Mouse (Mus musculus): ENCODE results near the gene Ccdc122. TPM values are rescaled to one million over a fixed set of nuclear protein-coding genes. Genes with fewer than 3 reads are reported as not detected.

Ccdc122 gene
- polyA plus RNA-seq, 1 experiment from 2014 or later, result 1.1 TPM

DNA sequence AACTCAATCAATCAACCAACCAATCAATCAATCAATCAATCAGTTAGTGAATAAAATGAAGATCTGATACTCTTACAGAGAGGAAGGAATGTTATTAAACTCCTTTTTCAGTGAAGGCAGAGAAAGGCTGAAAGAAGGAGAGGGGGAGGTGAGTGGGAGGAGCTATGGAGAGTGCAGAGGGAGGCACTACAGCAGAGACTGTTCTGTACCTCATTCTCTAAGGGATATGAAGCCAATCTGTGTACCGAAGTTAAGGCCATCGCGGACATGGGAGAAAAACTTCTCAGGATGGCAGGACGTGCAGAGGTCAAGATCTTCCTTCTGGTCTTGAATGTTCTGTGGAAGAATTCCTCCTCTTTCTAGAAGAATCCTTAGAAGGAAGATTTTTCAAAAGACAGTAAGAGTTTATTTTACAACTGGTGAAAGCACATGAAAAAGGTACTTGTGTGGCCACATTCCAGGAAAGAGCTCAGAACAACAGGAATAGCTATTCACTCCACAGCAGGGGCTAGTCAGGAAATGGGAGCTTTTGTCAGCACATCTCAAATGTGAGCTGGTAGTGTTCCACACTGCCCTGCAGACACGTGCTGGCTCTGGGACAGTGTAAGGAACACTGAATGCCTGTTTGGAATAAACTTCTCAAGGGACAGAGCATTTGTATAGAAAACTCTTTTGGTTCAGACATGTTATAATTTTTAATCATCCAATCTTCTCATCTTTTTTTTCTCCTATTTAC is 7.1 kb upstream of the Ccdc122 start:
- 61% methylated on average over 5 of the region's 5 CpGs for WGBS
- Histone ChIP-seq H3K36me3 (ENCODE audit: control insufficient read depth, insufficient read depth, low read length) (no peaks in the 10 kb centered on the region), H3K4me3 (ENCODE audit: low read length) (no peak overlapping the region), H3K4me1 (ENCODE audit: control insufficient read depth, insufficient read depth, low read depth, low read length) (no peaks in the 10 kb centered on the region), H3K27ac (ENCODE audit: low read depth, low read length) (no peak overlapping the region), H3K27me3 (replicated peaks; ENCODE audit: control insufficient read depth, insufficient read depth, low read length) (no peaks in the 10 kb centered on the region), H3K9ac (ENCODE audit: low read depth, low read length) (no peak overlapping the region), H3K9me3 (ENCODE audit: control insufficient read depth, low read length) (no peaks in the 10 kb centered on the region), H3K4me2 (ENCODE audit: low read length) (no peak overlapping the region)
- no peak for ATAC-seq

DNA sequence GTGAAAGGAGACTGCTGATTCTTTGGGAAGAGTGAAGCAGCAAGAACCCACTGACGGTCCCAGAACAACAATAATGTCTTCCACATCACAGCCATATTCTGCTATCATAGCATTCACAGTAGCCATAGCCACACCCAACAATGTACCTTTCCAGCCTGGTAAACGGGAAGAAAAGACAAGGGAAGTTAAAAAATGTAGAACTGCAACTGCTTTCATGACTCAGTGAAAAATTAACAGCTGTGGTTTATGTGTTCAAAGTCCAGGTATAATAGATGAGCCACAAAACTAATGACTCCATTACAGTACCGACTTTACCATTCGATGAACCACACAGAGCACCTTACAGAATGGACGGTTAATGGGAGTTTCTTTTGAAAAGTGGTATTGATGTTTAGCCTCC is 5.8 kb upstream of the Ccdc122 start:
- no peak for ATAC-seq
- H3K36me3 ChIP-seq (ENCODE audit: control insufficient read depth, insufficient read depth, low read length), result no peaks in the 10 kb centered on the region
- no peak overlapping the region for H3K4me2 ChIP-seq (ENCODE audit: low read length)
- no peaks in the 10 kb centered on the region for H3K4me1 ChIP-seq (ENCODE audit: control insufficient read depth, insufficient read depth, low read depth, low read length)
- H3K27me3 ChIP-seq (replicated peaks; ENCODE audit: control insufficient read depth, insufficient read depth, low read length), result no peaks in the 10 kb centered on the region
- no peak overlapping the region for H3K4me3 ChIP-seq (ENCODE audit: low read length)
- no peaks in the 10 kb centered on the region for H3K9me3 ChIP-seq (ENCODE audit: control insufficient read depth, low read length)
- 90% methylated on average over 5 of the region's 5 CpGs for WGBS
- no peak overlapping the region for H3K27ac ChIP-seq (ENCODE audit: low read depth, low read length)
- no peak overlapping the region for H3K9ac ChIP-seq (ENCODE audit: low read depth, low read length)

DNA sequence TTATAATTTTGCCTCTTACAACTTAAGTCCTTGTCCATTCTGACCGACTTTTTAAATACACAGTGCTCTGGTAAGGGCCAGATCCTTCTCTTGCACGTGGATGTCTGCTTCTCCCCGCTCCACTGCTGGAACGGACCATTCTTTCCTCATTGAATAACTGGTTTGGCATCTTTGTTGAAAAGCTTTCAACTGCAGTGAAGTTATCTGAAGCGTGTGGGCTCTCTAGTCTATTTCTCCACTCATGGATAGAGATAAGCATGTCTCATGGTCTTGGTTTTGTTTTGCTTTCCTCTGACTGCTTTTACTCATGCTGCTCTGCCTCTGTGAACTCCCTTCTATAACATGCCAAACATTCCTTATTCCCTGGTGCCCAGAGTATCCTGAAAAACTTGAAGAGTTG is 4.1 kb upstream of the Ccdc122 start:
- Histone ChIP-seq H3K27me3 (replicated peaks; ENCODE audit: control insufficient read depth, insufficient read depth, low read length) (no peaks in the 10 kb centered on the region), H3K9me3 (ENCODE audit: control insufficient read depth, low read length) (no peaks in the 10 kb centered on the region), H3K36me3 (ENCODE audit: control insufficient read depth, insufficient read depth, low read length) (no peaks in the 10 kb centered on the region), H3K4me3 (ENCODE audit: low read length) (no peak overlapping the region), H3K4me1 (ENCODE audit: control insufficient read depth, insufficient read depth, low read depth, low read length) (peaks cover 3% of the 10 kb centered on the region; the same call in 1 of the 2 replicates), H3K9ac (ENCODE audit: low read depth, low read length) (no peak overlapping the region), H3K4me2 (ENCODE audit: low read length) (no peak overlapping the region), H3K27ac (ENCODE audit: low read depth, low read length) (no peak overlapping the region)
- 69% methylated on average over 5 of the region's 5 CpGs for WGBS
- ATAC-seq, result no peak

DNA sequence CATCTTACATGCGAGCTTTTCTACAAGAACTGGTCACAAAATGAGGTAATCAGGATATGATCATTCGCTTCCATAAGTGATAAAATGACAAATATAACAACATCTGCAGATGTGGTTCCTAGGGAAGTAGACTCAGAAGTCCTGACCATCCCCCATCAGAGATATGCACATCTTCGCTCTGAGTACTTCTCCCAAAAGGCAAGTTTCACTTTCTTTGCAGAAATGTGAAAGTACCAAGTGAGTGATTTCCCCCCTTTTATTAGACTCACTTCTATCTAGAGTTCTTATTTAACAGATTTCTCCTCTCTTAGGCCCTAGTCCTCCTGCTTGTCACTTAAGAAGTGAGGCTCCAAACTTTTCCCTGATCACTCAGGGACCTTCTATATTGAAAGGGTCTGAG is 3.2 kb upstream of the Ccdc122 start:
- H3K27me3 ChIP-seq (replicated peaks; ENCODE audit: control insufficient read depth, insufficient read depth, low read length), result no peaks in the 10 kb centered on the region
- H3K4me2 ChIP-seq (ENCODE audit: low read length), result no peak overlapping the region
- H3K4me3 ChIP-seq (ENCODE audit: low read length), result no peak overlapping the region
- 94% methylated on average over 3 of the region's 3 CpGs for WGBS
- H3K36me3 ChIP-seq (ENCODE audit: control insufficient read depth, insufficient read depth, low read length), result no peaks in the 10 kb centered on the region
- ATAC-seq, result no peak
- H3K9me3 ChIP-seq (ENCODE audit: control insufficient read depth, low read length), result no peaks in the 10 kb centered on the region
- no peak overlapping the region for H3K9ac ChIP-seq (ENCODE audit: low read depth, low read length)
- peaks cover 3% of the 10 kb centered on the region; the same call in 1 of the 2 replicates for H3K4me1 ChIP-seq (ENCODE audit: control insufficient read depth, insufficient read depth, low read depth, low read length)
- no peak overlapping the region for H3K27ac ChIP-seq (ENCODE audit: low read depth, low read length)

DNA sequence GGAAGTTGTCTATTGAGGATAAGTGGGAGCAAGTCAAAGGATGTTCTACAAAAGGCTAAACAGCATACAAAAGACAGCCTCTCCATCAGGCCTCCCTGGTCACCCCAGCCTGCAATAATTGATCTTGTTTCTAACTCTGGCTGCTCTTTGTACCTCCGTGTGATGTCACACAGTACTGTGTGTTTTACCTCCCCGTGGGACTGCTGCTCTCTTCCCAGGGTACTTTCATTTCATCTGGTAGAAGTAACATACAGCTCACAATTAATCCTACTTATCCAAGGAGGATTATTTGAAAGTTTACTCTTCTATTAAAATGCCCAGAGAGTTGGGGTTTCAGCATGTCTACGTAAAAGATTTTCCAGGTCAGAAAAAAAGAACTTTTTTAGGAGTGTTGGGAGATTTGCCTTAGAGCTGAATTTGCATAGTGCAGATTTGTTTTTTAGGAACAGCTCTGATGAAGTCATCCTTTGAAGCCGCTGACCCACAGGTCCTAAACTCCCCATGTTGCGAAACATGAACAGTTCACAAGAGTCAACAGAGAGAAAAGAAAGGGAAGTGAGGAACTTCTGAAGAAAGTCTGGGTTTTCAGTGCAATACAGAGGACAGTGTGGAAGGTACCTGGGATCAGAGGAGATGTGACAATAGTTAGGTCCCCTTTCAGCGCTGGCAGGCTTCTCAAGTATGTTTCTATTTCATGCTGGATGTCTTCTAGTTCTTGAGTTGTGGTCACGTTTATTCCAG is 2.2 kb upstream of the Ccdc122 start:
- no peak overlapping the region for H3K9ac ChIP-seq (ENCODE audit: low read depth, low read length)
- WGBS, result 61% methylated on average over 7 of the region's 7 CpGs
- H3K36me3 ChIP-seq (ENCODE audit: control insufficient read depth, insufficient read depth, low read length), result no peaks in the 10 kb centered on the region
- no peak overlapping the region for H3K27ac ChIP-seq (ENCODE audit: low read depth, low read length)
- ATAC-seq, result no peak
- H3K9me3 ChIP-seq (ENCODE audit: control insufficient read depth, low read length), result no peaks in the 10 kb centered on the region
- H3K4me3 ChIP-seq (ENCODE audit: low read length), result no peak overlapping the region
- peaks cover 3% of the 10 kb centered on the region; the same call in 1 of the 2 replicates for H3K4me1 ChIP-seq (ENCODE audit: control insufficient read depth, insufficient read depth, low read depth, low read length)
- H3K4me2 ChIP-seq (ENCODE audit: low read length), result no peak overlapping the region
- H3K27me3 ChIP-seq (replicated peaks; ENCODE audit: control insufficient read depth, insufficient read depth, low read length), result no peaks in the 10 kb centered on the region

DNA sequence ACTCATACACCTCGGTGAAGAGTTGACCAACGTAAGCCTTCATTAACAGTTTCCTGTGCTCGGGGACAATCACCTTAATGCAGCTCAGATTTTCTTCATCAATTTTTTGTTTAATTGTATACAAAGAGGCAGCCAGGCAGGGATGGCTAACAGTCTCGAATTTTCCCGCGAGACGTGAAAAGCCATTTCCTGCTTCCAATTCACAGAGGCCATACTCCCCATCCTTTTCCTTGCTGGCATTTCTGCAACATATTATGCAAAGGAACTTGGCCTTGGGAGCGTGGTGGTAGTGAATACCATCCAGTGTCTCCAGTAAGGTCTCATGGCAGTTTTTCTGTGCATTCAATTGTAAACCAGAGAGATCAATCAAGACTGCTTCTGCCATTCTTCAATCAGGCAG is 1.6 kb upstream of the Ccdc122 start:
- no peak for ATAC-seq
- H3K27me3 ChIP-seq (replicated peaks; ENCODE audit: control insufficient read depth, insufficient read depth, low read length), result no peaks in the 10 kb centered on the region
- no peak overlapping the region for H3K27ac ChIP-seq (ENCODE audit: low read depth, low read length)
- peaks cover 3% of the 10 kb centered on the region; the same call in 1 of the 2 replicates for H3K4me1 ChIP-seq (ENCODE audit: control insufficient read depth, insufficient read depth, low read depth, low read length)
- H3K4me3 ChIP-seq (ENCODE audit: low read length), result no peak overlapping the region
- no peak overlapping the region for H3K9ac ChIP-seq (ENCODE audit: low read depth, low read length)
- H3K4me2 ChIP-seq (ENCODE audit: low read length), result no peak overlapping the region
- H3K9me3 ChIP-seq (ENCODE audit: control insufficient read depth, low read length), result no peaks in the 10 kb centered on the region
- no peaks in the 10 kb centered on the region for H3K36me3 ChIP-seq (ENCODE audit: control insufficient read depth, insufficient read depth, low read length)
- WGBS, result 82% methylated on average over 8 of the region's 8 CpGs

DNA sequence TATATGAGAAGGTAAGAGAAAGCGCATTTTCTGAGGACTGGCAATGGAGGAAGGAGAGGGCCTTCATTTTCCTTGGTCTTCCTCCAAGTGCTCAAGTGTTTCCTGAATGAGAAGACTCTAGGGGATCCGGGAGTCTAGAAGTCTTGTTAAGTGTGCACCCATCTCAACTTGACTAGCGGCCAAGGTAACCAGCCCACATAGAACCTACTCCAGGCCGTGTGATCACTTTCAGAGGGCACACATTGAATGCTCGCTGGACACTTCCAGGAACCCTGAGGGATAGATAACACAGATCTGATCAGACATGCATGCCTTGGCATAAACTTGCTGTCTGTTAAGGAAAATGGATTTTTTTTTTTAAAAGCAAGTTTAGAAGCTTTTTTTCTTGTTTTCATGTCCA is 758 bp downstream of the Ccdc122 start:
- H3K36me3 ChIP-seq (ENCODE audit: control insufficient read depth, insufficient read depth, low read length), result no peaks in the 10 kb centered on the region
- H3K9me3 ChIP-seq (ENCODE audit: control insufficient read depth, low read length), result no peaks in the 10 kb centered on the region
- H3K27me3 ChIP-seq (replicated peaks; ENCODE audit: control insufficient read depth, insufficient read depth, low read length), result no peaks in the 10 kb centered on the region
- H3K4me3 ChIP-seq (ENCODE audit: low read length), result no peak overlapping the region
- no peak overlapping the region for H3K4me2 ChIP-seq (ENCODE audit: low read length)
- peaks cover 3% of the 10 kb centered on the region; the same call in 1 of the 2 replicates for H3K4me1 ChIP-seq (ENCODE audit: control insufficient read depth, insufficient read depth, low read depth, low read length)
- no peak overlapping the region for H3K27ac ChIP-seq (ENCODE audit: low read depth, low read length)
- no peak overlapping the region for H3K9ac ChIP-seq (ENCODE audit: low read depth, low read length)
- no peak for ATAC-seq
- WGBS, result 79% methylated on average over 5 of the region's 5 CpGs

DNA sequence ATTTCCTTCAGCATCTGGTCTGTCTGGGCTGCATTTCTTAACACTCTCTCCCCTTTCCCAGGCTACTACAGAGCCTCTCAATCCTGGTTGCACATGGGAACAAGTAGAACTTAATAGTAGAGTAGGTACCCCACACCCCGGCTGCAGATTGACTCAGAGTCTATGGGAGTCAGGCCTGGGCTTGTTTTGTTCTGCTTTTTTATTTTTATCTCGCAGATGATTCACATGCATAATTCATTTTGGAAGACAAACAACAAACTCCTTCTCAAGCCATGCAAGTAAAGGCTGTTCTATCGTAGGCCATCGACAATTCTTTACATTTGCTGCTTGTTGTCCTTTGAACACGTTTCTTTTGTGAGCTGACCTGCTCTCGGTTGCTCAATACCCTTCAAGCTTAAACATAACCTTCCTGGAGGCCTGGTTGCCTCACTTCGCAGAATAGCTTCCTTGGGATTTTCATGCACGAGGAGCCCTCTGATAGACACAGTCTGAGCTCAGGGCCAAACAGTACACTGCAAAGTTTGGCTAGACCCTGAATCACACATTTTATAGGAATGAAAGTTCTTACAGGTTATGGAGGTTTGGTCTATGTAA is 1.4 kb downstream of the Ccdc122 start:
- Histone ChIP-seq H3K36me3 (ENCODE audit: control insufficient read depth, insufficient read depth, low read length) (no peaks in the 10 kb centered on the region), H3K27me3 (replicated peaks; ENCODE audit: control insufficient read depth, insufficient read depth, low read length) (no peaks in the 10 kb centered on the region), H3K4me3 (ENCODE audit: low read length) (no peak overlapping the region), H3K27ac (ENCODE audit: low read depth, low read length) (no peak overlapping the region), H3K9ac (ENCODE audit: low read depth, low read length) (no peak overlapping the region), H3K4me1 (ENCODE audit: control insufficient read depth, insufficient read depth, low read depth, low read length) (peaks cover 3% of the 10 kb centered on the region; the same call in 1 of the 2 replicates), H3K9me3 (ENCODE audit: control insufficient read depth, low read length) (no peaks in the 10 kb centered on the region), H3K4me2 (ENCODE audit: low read length) (no peak overlapping the region)
- WGBS, result 72% methylated on average over 8 of the region's 8 CpGs
- ATAC-seq, result no peak

DNA sequence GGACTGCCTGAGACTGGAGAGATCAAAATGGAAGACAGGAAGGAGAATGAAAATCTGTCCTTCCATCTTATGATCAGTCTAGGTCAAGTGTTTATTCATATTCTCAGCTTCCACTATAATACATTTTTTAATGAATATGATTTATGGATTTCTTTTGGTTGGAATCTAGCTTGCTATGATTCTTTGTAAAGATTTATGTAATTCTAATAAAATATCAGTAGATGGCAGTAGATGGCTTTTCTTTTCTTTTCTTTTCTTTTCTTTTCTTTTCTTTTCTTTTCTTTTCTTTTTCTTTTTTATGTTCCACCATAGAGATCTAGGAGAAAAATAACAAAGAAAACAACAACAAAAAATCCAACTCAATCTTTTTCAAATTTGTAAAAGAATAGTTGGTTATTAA is 16.7 kb downstream of the Ccdc122 start:
- Histone ChIP-seq H3K27me3 (replicated peaks; ENCODE audit: control insufficient read depth, insufficient read depth, low read length) (no peaks in the 10 kb centered on the region), H3K4me1 (ENCODE audit: control insufficient read depth, insufficient read depth, low read depth, low read length) (no peaks in the 10 kb centered on the region), H3K4me2 (ENCODE audit: low read length) (no peak overlapping the region), H3K27ac (ENCODE audit: low read depth, low read length) (no peak overlapping the region), H3K9me3 (ENCODE audit: control insufficient read depth, low read length) (no peaks in the 10 kb centered on the region), H3K4me3 (ENCODE audit: low read length) (no peak overlapping the region), H3K36me3 (ENCODE audit: control insufficient read depth, insufficient read depth, low read length) (no peaks in the 10 kb centered on the region), H3K9ac (ENCODE audit: low read depth, low read length) (no peak overlapping the region)
- ATAC-seq, result no peak
